Comparison of ENCODE assay signal across 26 mouse cellular contexts in the genomic region with DNA sequence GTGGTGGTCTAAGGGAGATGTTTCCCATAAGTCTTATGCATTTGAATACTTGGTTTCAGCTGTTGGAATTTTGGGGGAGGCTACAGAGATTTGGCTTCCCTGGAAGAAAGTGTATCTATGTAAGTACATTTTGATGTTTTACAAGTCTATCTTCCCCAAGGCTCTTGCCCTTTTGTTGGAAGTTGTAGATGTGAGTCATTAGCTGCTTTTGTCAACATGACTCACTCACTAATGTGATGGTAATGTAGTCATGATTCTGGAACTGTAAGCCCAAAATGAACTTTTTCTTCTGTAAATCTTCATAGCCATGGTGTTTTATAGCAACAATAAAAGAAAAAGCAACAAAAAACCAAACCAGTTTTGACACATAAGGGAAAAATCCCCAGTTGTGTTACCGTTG.
"Had no signal": no experiment of that assay in that cellular context is flagged by ENCODE, and none has a peak within 500 bp of the region (broad histone marks: within the 10 kb centered on the region; RNA-seq: fewer than 3 reads in every experiment).

No protein-coding gene starts in this region.

- H3K36me3 ChIP-seq: heart, embryonic 13.5 days; heart, embryonic 15.5 days; hindbrain, embryonic 13.5 days; hindbrain, embryonic 15.5 days; kidney, embryonic 15.5 days; limb, embryonic 13.5 days; limb, embryonic 15.5 days; liver, embryonic 13.5 days had no signal

- H3K9ac ChIP-seq: heart, embryonic 13.5 days; heart, embryonic 15.5 days; hindbrain, embryonic 13.5 days; hindbrain, embryonic 15.5 days; kidney, embryonic 15.5 days; limb, embryonic 13.5 days; limb, embryonic 15.5 days; liver, embryonic 13.5 days had no signal

- H3K27ac ChIP-seq: heart, adult 2 months; heart, embryonic 13.5 days; heart, embryonic 15.5 days; hindbrain, embryonic 13.5 days; hindbrain, embryonic 15.5 days; hindbrain, postnatal 0 days; kidney, embryonic 15.5 days; kidney, postnatal 0 days; limb, embryonic 13.5 days; limb, embryonic 15.5 days; liver, embryonic 13.5 days had no signal

- H3K27me3 ChIP-seq: heart, embryonic 13.5 days; heart, embryonic 15.5 days; hindbrain, embryonic 13.5 days; hindbrain, embryonic 15.5 days; kidney, embryonic 15.5 days; limb, embryonic 13.5 days; limb, embryonic 15.5 days; liver, embryonic 13.5 days had no signal

- H3K4me1 ChIP-seq: heart, embryonic 13.5 days; heart, embryonic 15.5 days; hindbrain, embryonic 13.5 days; hindbrain, embryonic 15.5 days; kidney, embryonic 15.5 days; limb, embryonic 13.5 days; limb, embryonic 15.5 days; liver, embryonic 13.5 days had no signal

- DNase-seq: gastrocnemius, postnatal 14 days; gastrocnemius, postnatal 36 days; heart, adult 11 months; heart, adult 2 months; heart, postnatal 14 days; heart, postnatal 36 days; kidney, adult 11 months; kidney, adult 2 months; kidney, adult 9 months; kidney, postnatal 14 days; kidney, postnatal 36 days; layer of hippocampus, adult 9-11 months; layer of hippocampus, postnatal 36 days; left cerebral cortex, postnatal 4 days; liver, embryonic 13.5 days had no signal

- ATAC-seq: hindbrain, postnatal 0 days; intestine, embryonic 16.5 days had no signal

- H3K4me3 ChIP-seq: heart, adult 2 months; heart, embryonic 13.5 days; heart, embryonic 15.5 days; hindbrain, embryonic 13.5 days; hindbrain, embryonic 15.5 days; kidney, embryonic 15.5 days; limb, embryonic 13.5 days; limb, embryonic 15.5 days; liver, embryonic 13.5 days had no signal

- H3K9me3 ChIP-seq: heart, embryonic 15.5 days; hindbrain, embryonic 13.5 days; hindbrain, embryonic 15.5 days; kidney, embryonic 15.5 days; limb, embryonic 13.5 days; limb, embryonic 15.5 days; liver, embryonic 13.5 days had no signal

- H3K4me2 ChIP-seq: heart, embryonic 11.5 days; heart, embryonic 13.5 days; heart, embryonic 15.5 days; hindbrain, embryonic 13.5 days; hindbrain, embryonic 15.5 days; kidney, embryonic 15.5 days; limb, embryonic 13.5 days; limb, embryonic 15.5 days; liver, embryonic 13.5 days had no signal
